Mouse (Mus musculus) T-helper 2 cell (primary cell): ENCODE results near the gene Kazald1.

ENCODE experiments used
- in situ Hi-C: fragments of 300-600 bp; cut with MboI, MseI; formaldehyde crosslinking; loops from one replicate; pipeline ENCODE4 v1.15.1; 2025; ENCODE audit warnings: high pct_unique_total_duplicates

Gene Kazald1

DNA sequence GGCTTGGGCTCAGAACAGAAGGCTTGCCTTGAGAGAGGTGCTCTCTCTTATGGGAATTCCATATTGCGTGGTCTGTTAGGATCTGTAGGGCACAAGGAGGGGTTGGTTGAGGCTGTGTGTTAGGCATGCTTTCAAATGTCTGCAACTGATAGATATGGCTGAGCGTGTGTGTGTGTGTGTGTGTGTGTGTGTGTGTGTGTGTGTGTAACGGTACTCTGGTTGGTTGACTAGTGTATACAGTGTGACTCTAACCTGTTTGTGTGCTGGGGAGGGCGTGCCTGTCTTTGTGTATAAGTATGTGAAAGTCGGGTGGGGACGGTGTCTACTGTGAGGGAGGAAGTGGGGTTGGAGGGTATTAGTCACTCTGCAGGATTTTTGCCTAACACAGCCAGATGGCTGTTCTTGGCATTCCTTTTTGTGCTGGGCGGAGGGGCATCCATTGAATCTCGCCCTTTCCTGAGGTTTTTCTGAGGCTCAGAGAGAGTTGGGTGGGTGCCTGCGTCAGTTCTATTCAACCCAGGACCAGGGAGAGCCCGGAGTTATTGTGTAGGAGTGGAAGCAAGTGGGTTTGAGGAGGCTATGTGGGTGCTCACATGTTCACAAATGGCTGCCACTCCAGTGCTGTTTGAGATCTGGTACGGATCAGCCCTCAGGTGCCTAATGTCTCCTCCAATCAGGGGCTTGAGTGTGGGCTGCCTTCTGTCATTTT is 27.0 kb upstream of the Kazald1 start:
- in situ Hi-C loops: no loop called here

DNA sequence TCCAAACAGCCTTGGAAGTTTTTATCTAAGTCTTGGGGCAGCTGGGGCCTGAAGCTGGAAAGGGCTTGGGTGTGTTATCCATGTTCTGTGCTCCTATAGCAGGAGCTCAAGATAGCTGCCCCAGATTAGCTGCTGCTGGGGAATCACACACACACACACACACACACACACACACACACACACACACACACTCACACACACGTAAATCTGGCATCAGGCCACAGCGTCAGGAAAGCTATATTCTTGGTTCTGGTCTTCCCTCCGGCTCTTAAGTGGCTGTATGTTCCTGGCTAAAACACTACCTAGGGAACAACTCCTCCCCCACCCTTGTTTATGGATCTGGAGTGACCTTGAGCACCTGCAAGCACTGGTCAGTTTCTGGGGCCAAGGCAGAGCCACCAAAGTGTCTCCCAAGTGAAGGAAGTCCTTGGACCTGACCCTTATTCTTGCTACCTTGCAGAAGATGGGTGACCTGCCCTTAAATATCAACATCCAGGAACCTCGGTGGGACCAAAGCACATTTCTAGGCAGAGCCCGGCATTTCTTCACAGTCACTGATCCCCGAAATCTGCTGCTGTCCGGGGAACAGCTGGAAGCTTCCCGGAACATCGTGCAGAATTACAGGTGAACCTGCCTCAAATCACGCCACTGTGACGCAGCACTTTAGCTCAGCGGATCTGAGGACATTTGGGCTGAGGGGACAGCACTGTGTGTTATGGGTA is 26.2 kb upstream of the Kazald1 start:
- in situ Hi-C loops: no loop called here

DNA sequence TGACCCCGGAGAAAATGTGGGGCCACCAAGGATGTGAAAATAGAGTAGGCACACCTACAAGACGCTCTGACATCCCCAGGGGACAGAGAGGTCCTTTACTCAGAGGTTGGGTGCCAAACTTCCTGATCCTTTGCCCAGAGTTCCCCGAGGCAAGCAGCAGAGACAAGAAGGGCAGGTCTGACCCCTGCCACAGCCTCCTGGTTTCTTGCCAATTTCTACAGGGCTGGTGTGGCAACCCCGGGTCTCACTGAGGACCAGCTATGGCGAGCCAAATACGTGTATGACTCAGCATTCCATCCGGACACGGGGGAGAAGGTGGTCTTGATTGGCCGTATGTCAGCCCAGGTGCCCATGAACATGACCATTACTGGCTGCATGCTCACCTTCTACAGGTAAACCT is 25.5 kb upstream of the Kazald1 start:
- in situ Hi-C loops: no loop called here

DNA sequence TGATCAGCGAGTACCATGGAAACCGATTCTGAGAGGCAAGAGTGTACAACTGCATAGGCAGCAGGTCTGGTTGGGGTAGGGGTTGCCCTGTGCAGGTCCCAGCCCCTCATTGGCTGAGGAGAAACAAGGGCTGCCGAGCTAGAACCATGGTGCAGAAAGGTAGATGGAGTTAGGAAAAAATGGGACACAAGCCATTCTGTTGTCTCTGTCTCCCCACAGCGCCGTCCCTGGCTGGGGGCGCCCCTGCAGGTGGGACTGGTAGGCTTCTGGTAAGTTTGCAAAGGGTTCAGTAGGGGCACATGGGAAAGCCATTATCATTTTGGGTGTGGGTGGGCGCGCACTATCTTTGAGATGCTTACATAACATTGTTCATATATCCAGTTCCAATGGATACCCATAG is 21.6 kb upstream of the Kazald1 start:
- in situ Hi-C loops: no loop called here

DNA sequence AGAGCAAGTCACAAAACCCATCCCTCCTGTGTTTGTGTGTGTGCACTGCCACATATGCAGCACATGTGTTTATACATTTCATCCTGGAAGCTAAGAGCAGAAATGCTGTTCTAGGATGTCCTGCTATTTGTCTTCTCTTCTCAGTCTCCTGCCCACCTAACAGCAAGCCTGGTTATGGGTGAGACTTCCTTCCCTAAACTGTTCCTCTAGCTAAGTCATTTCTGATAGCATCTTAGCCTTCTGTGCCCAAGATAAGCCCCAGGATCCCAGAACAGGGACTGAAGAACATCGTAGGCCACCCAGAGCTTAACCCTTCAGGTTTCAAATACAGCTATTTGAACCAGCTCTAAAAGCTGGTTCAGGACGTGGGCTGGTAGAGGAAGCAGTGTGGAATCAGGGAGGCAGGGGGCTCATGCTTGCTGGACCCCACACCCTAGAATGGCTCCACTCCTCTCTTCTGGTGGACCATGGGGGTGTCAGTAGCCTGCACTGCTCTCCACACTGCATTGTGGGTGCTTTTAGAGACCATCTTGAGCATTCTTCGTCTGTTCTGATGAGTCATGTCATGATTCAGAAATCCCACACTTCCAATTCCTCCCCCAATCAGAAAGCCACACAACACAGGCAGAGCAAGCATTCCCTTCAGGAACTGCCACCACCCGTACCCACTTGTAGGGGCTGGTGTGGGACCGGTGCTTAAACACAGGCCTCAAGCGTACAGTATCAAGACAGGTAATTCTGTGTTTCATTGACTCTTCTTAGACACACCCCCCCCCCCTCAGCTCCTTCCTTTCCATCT is 19.9 kb upstream of the Kazald1 start:
- in situ Hi-C loops: no loop called here

DNA sequence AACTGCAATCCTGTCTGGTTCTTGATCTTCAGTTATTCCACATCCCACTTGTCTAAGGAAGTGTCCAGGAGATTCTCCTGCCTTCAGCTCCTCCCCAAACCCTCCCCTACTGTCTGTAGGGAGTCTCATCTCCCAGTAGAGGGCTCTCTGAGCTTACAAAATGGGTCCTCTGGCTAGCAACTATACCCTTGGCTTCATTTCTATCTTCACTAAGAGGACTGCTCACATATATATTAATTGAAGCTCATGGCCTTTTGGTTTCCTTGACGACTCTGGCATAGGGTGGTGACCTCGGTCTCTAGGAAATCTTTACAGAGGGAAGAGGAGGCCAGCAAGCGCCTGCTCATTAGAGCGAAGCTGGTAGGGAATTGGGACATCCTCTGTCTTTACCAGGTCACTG is 18.7 kb upstream of the Kazald1 start:
- in situ Hi-C loops: no loop called here

DNA sequence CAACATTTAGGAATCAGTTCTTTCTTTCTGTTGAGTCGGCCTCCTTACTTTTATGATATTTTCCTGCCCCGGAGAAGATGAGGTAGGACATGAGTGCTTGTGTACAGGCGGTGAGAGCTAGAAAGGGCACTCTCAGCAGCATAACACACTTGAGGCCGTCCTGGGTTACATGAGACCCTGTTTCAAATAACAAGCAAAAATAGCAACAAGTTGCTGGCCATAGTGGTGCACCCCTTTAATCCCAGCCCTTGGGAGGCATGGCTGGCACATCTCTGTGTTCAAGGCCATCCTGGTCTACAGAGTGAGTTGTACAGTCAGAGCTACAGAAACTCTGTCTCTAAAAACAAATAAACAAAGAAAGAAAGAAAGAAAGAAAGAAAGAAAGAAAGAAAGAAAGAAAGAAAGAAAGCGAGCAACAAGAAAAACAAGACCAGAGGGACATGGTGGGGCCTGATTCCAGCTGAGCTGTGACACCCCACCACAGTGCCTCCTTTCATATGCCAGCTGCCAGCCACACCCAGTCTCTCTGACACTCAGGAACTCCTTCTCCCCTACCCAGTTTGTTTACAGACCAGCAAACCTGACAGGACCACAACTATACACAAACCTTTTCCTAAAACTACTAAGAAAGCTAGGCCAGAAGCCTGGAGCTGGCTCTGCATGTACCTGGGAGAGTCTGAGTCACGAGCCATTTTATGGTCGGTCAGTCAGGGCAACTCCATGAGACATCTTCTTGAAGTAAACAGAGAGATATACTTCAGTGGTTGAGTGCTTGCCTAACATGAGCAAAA is 17.9 kb upstream of the Kazald1 start:
- in situ Hi-C loops: no loop called here

DNA sequence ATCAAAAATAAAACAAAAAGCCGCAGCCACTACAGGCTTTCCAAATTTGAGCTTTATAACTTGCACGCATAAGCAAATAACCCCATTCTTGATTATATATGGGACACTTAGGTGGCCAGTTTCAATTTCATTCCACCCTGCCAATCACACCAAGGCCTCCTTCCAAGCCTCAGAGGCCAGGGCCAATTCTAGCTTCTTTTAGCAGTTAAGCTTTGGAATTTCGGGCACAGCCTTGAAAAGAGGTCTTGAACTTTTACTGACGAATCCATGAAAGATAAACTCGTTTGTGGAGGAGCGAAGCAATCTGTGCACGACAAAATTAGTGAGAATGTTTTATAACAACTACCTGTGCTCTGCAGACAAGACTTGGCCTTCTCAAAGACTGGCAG is 17.3 kb upstream of the Kazald1 start:
- in situ Hi-C loops: no loop called here

DNA sequence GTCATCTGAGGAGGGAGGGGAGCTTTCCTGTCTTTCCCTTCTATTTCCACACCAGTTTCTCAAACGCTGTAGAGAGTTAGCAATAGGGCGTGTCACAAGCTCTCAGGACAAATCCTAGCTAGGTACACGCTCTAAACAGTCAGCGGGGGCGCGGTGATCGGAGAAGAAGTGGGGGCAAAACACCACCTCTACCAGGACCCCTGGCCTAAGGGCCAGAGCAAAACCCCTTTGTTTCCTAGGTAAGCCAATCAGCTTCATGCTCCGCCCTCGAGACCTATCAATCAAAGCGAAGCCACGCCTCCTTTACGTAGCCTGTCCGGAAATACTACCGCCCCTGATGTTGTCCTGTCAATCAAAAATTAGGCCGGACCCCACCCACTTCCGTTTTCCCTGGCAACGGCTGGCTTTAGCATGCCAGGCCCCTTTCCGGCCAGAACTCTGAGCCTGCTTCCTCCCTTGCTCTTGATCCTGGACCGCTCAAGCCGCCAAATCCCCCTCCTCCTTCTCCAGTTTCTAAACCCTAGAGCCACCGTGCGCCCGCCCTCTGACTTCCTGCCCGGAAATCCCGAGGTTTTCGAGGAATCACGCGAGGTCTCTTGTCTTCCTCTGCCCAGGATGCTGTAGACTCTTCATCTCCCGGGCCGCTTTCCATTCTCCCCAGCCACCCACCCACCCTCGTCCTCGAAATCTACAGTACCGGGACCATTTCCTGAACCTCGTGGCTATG is 16.8 kb upstream of the Kazald1 start:
- in situ Hi-C loops: no loop called here

DNA sequence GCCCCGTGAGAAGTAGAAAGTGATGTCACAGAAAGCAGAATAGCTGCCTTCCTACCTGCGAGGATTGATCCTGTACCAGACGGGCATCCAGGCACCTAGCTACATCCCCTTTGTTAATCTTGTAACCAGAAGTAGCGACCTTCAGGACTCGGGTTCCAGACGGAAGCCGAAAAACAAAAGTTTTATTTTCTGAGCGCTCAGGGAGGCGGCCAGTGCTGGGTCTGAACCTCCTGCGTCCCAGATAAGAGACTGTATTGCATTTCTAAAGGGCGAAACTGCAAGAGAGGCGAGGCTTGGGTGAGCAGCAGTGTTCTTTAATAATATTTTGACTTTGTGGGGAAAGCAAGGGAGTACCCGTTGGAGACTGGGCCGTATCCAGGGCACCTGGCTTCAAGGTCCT is 16.2 kb upstream of the Kazald1 start:
- in situ Hi-C loops: no loop called here

DNA sequence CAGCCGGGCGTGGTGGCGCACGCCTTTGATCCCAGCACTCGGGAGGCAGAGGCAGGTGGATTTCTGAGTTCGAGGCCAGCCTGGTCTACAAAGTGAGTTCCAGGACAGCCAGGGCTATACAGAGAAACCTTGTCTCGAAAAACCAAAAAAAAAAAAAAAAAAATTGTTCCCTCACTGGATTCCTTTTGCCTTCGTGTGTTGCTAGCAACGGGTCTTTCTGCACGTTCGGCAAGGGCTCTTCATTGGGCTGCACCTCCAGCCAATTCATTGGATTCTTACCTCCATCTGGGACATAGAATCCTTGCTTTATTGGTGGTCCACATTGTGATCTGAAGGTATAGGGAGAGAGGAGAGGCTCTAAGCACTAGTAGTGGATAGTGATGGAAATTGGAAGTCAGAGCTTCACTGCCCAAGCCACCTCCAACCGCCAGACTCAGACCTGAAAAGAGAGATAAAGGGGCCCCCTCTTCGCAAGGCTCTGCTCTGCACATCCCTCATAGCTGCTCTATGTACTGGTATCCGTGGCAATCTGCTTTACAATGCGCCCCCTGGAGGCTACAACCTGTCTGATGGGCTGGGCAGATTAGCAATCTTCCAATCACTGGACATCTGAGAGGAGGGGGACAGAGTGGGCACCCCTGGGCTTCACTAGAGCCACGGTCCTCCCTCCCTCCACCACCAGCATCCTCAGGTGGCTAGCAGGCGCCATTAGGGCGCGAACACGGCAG is 11.3 kb upstream of the Kazald1 start:
- in situ Hi-C loops: no loop called here

DNA sequence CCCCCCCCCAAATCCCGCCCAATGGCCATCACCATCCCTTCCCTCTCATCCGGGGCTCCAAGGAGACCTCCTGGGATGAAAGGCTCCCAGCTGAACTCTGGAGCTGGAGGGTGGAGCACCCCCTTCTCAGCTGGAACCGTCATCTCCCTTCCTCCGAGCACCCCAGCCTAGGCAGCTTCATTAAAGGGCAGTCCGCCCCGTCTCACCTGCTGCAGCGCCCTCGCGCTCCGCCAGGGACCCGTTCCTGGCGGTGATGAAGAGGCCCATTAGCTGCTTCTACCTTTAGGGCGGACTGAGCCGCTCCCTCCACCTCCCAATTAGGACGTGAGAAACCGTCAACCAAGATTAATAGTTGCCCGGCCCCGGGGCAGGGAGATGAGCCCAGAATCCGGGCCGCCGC is 9.8 kb upstream of the Kazald1 start:
- in situ Hi-C loops: no loop called here

DNA sequence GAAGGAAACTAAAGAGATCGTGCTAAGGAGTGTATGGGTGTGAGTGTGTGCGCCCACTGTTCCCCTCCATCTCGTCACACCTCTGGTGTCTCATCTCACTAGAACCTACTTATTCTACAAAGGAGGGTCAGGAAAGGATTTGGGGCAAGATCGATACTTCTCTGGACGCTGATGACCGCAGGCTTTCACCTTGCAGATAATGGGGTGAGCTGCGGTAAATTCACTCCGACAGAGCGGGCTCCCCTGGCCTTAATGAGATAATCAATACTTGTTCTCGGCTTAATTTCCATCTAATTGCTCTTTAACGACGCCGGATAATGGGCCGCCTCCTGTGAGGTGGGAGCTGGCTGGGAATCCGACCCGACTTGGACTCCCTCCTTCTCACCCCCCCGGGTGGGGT is 7.9 kb upstream of the Kazald1 start:
- in situ Hi-C loops: no loop called here

DNA sequence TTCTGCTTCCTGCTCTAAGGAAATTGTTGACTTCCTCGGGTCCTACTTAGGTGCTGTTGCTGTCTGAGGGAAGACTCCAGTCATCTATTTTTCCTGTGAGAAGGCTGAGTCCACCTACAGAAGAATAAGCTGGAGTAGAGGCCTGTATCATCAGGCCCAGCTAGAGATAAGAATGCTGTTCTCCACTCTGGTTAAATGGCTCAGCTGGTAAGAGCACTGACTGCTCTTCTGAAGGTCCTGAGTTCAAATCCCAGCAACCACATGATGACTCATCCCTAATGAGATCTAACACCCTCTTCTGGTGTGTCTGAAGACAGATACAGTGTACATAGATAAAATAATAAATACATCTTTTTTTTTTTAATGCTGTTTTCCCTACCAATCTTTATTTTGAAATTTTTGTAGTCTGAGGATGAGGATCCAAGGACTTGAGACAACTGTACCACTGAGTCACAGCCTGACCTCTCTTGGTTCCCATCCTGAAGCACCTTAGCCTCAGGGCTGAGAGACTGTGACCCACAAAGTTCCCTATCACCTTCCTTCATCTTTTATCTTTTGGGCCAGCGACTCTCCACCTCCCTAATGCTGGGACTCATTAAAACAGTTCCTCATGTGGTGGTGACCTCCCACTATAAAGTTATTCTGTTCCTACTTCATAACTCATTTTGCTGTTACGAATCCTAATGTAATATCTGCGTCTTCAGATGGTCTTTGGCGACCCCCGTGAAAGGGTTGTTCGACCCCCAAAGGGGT is 7.1 kb upstream of the Kazald1 start:
- in situ Hi-C loops: no loop called here

DNA sequence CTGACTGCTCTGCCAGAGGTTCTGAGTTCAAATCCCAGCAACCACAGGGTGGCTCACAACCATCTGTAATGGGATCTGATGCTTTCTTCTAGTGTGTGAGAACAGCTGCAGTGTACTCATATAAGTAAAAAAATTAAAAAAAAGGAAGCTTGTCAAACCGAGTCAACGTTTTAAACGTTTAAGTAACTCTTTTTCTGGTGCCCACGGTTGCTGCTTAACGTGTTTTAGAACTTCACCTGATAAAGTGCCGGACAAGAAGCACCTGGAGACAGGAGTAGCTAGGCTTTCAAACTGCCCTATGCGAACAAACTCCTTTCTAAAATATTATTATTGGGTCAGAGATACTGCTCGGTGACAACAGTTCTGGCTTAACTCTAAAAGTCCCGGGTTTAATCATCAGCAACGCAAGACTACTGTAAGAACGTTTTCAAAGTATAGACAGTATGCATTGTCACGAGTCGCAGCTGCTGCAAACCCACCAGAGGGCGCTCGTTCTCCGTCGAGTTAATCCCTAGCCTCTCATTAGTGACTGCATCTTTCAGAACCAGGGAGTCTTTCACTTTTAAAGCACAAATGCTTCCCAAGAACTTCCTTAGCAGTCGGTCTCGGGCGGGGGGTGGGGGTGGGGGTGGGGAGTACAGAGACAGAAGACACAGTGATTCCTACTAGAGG is 1.0 kb upstream of the Kazald1 start:
- in situ Hi-C loops: no loop called here

DNA sequence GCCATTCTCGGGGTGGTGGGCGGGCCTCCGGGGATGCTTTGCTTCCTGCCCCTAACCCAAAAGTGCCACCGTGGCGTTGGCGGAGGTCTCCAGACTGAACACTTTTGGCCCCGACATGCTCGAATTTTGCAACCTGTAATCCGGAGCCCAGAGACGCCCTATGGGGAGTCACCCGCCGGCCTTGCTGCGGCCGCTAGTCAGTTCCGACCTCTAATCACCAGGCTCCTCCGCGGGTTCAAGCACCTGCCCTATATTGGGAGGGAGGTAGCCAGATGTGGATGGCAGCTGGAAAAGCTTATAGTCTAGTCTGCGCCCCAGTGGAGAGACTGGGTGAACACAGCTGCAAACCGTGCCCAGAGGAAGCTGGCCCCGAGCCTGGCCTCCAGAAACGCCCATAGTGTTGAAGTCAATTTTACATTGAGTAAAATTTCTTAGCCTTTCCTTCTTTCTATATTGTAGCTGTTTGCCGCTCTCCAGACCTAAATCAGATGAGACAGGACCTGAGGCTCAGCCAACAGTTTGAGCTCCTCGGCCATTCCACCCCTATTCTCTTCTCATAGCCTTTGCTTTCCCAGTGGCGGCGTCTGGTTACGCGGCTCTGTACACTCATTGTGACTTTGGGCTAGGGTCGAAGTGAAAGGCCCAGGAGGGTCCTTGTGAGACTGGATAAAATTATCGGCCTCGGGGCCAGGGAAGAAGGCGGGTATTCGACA is 438 bp downstream of the Kazald1 start:
- in situ Hi-C loops: no loop called here

DNA sequence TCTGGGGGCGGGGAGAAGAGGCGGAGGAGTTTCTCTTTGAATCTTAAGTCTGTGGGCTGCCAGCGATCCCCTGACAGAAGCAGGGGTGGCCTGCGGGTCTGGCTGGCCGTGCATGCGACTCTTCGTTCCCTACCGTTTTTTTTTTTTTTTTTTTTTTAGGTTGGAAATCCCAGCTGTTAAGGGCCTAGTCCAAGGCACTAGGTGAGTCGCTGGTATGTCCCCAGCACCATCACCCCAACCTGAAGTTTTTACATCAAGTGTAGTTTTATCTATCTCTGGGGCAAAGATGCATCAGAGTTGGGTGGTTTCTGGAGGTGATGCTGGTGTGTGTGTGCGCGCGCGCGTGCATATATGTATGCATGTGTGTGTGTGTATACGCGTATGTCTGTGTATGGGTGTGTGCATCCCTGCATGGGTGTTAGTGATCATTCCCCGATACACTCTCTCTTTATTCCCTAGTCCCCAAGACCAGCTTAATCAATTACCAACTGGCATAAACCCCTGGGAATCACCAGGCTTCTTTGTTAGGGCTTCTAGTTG is 1.1 kb downstream of the Kazald1 start:
- in situ Hi-C loops: no loop called here
